Mouse (Mus musculus): ENCODE measurements around the gene Gm21983. TPM values are rescaled to one million over a fixed set of nuclear protein-coding genes. Genes with fewer than 3 reads are reported as not detected.

The Gm21983 gene
- polyA plus RNA-seq, 1 experiment from 2014 or later, result not detected

- Histone ChIP-seq H3K4me3 (ENCODE audit: low read depth, low read length) (peak overlapping the region; percentile 78), H3K36me3 (ENCODE audit: control insufficient read depth, insufficient read depth, low read length) (peaks cover 5% of the 10 kb centered on the region; the same call in 1 of the 2 replicates), H3K4me1 (ENCODE audit: control insufficient read depth, insufficient read depth, low read length) (peaks cover 38% of the 10 kb centered on the region), H3K9ac (ENCODE audit: low read length) (peak overlapping the region; percentile 86), H3K9me3 (ENCODE audit: control insufficient read depth, low read length) (no peaks in the 10 kb centered on the region), H3K27ac (ENCODE audit: low read depth, low read length) (peak overlapping the region; percentile 97), H3K27me3 (ENCODE audit: control insufficient read depth, insufficient read depth, low read length) (no peaks in the 10 kb centered on the region), H3K4me2 (peak overlapping the region; percentile 79)
- ATAC-seq (ENCODE audit: low FRiP score) (peak; percentile 85), DNase-seq (ENCODE audit: low spot score, missing footprints) (peak; percentile 98)
- 1% methylated on average over 24 of the region's 43 CpGs for WGBS
Observed at GRCm38 (mm10) chr7:27166229-27166613, 14.7 kb downstream of the Gm21983 start.

GRCm38 (mm10) chr7:27165696-27166095 is 15.2 kb downstream of the Gm21983 start:
- peak overlapping the region; percentile 86 for H3K9ac ChIP-seq (ENCODE audit: low read length)
- no peaks in the 10 kb centered on the region for H3K27me3 ChIP-seq (ENCODE audit: control insufficient read depth, insufficient read depth, low read length)
- no peaks in the 10 kb centered on the region for H3K9me3 ChIP-seq (ENCODE audit: control insufficient read depth, low read length)
- H3K27ac ChIP-seq (ENCODE audit: low read depth, low read length), result peak overlapping the region; percentile 97
- 5% methylated on average over 8 of the region's 8 CpGs for WGBS
- H3K4me2 ChIP-seq, result peak overlapping the region; percentile 79
- peak overlapping the region; percentile 78 for H3K4me3 ChIP-seq (ENCODE audit: low read depth, low read length)
- H3K36me3 ChIP-seq (ENCODE audit: control insufficient read depth, insufficient read depth, low read length), result peaks cover 5% of the 10 kb centered on the region; the same call in 1 of the 2 replicates
- H3K4me1 ChIP-seq (ENCODE audit: control insufficient read depth, insufficient read depth, low read length), result peaks cover 38% of the 10 kb centered on the region
- no peak for ATAC-seq (ENCODE audit: low FRiP score)
- DNase-seq (ENCODE audit: low spot score, missing footprints), result no peak

- ATAC-seq (ENCODE audit: low FRiP score) (no peak), DNase-seq (ENCODE audit: low spot score, missing footprints) (peak; percentile 79)
- Histone ChIP-seq H3K9ac (ENCODE audit: low read length) (peak overlapping the region; percentile 86), H3K4me3 (ENCODE audit: low read depth, low read length) (peak overlapping the region; percentile 78), H3K9me3 (ENCODE audit: control insufficient read depth, low read length) (no peaks in the 10 kb centered on the region), H3K4me2 (peak overlapping the region; percentile 79), H3K4me1 (ENCODE audit: control insufficient read depth, insufficient read depth, low read length) (peaks cover 38% of the 10 kb centered on the region), H3K27ac (ENCODE audit: low read depth, low read length) (no peak overlapping the region), H3K27me3 (ENCODE audit: control insufficient read depth, insufficient read depth, low read length) (no peaks in the 10 kb centered on the region), H3K36me3 (ENCODE audit: control insufficient read depth, insufficient read depth, low read length) (peaks cover 5% of the 10 kb centered on the region; the same call in 1 of the 2 replicates)
- 85% methylated on average over 22 of the region's 23 CpGs for WGBS
Observed at GRCm38 (mm10) chr7:27165007-27165655, 15.8 kb downstream of the Gm21983 start.

GRCm38 (mm10) chr7:27164112-27164947 is 16.6 kb downstream of the Gm21983 start:
- Histone ChIP-seq H3K9me3 (ENCODE audit: control insufficient read depth, low read length) (no peaks in the 10 kb centered on the region), H3K36me3 (ENCODE audit: control insufficient read depth, insufficient read depth, low read length) (peaks cover 8% of the 10 kb centered on the region), H3K27ac (ENCODE audit: low read depth, low read length) (no peak overlapping the region), H3K4me2 (peak overlapping the region; percentile 79; the same call in 1 of the 2 replicates), H3K9ac (ENCODE audit: low read length) (peak overlapping the region; percentile 86), H3K27me3 (ENCODE audit: control insufficient read depth, insufficient read depth, low read length) (no peaks in the 10 kb centered on the region), H3K4me1 (ENCODE audit: control insufficient read depth, insufficient read depth, low read length) (peaks cover 38% of the 10 kb centered on the region), H3K4me3 (ENCODE audit: low read depth, low read length) (peak overlapping the region; percentile 78)
- DNase-seq (ENCODE audit: low spot score, missing footprints) (peak; percentile 68), ATAC-seq (ENCODE audit: low FRiP score) (no peak)
- WGBS, result 86% methylated on average over 33 of the region's 33 CpGs

- Histone ChIP-seq H3K4me3 (ENCODE audit: low read depth, low read length) (no peak overlapping the region), H3K27me3 (ENCODE audit: control insufficient read depth, insufficient read depth, low read length) (no peaks in the 10 kb centered on the region), H3K36me3 (ENCODE audit: control insufficient read depth, insufficient read depth, low read length) (peaks cover 14% of the 10 kb centered on the region), H3K9ac (ENCODE audit: low read length) (peak overlapping the region; percentile 36; the same call in 1 of the 2 replicates), H3K9me3 (ENCODE audit: control insufficient read depth, low read length) (no peaks in the 10 kb centered on the region), H3K4me1 (ENCODE audit: control insufficient read depth, insufficient read depth, low read length) (peaks cover 38% of the 10 kb centered on the region), H3K27ac (ENCODE audit: low read depth, low read length) (no peak overlapping the region), H3K4me2 (peak overlapping the region; percentile 6)
- ATAC-seq (ENCODE audit: low FRiP score) (no peak), DNase-seq (ENCODE audit: low spot score, missing footprints) (no peak)
- 90% methylated on average over 5 of the region's 5 CpGs for WGBS
Observed at GRCm38 (mm10) chr7:27163450-27163805, 17.5 kb downstream of the Gm21983 start.

- H3K9me3 ChIP-seq (ENCODE audit: control insufficient read depth, low read length), result no peaks in the 10 kb centered on the region
- peak overlapping the region; percentile 3; the same call in 1 of the 2 replicates for H3K4me3 ChIP-seq (ENCODE audit: low read depth, low read length)
- ATAC-seq (ENCODE audit: low FRiP score) (no peak), DNase-seq (ENCODE audit: low spot score, missing footprints) (peak; percentile 33)
- no peak overlapping the region for H3K4me2 ChIP-seq
- peaks cover 17% of the 10 kb centered on the region for H3K36me3 ChIP-seq (ENCODE audit: control insufficient read depth, insufficient read depth, low read length)
- H3K9ac ChIP-seq (ENCODE audit: low read length), result peak overlapping the region; percentile 16; the same call in 1 of the 2 replicates
- peaks cover 38% of the 10 kb centered on the region for H3K4me1 ChIP-seq (ENCODE audit: control insufficient read depth, insufficient read depth, low read length)
- 95% methylated on average over 5 of the region's 5 CpGs for WGBS
- H3K27me3 ChIP-seq (ENCODE audit: control insufficient read depth, insufficient read depth, low read length), result no peaks in the 10 kb centered on the region
- H3K27ac ChIP-seq (ENCODE audit: low read depth, low read length), result no peak overlapping the region
Observed at GRCm38 (mm10) chr7:27162780-27163449, 18.0 kb downstream of the Gm21983 start.

GRCm38 (mm10) chr7:27161744-27162143 is 19.1 kb downstream of the Gm21983 start:
- no peak for ATAC-seq (ENCODE audit: low FRiP score)
- WGBS, result 90% methylated on average over 4 of the region's 4 CpGs
- peak overlapping the region; percentile 12; the same call in 1 of the 2 replicates for H3K9ac ChIP-seq (ENCODE audit: low read length)
- H3K4me3 ChIP-seq (ENCODE audit: low read depth, low read length), result no peak overlapping the region
- no peak overlapping the region for H3K4me2 ChIP-seq
- no peaks in the 10 kb centered on the region for H3K27me3 ChIP-seq (ENCODE audit: control insufficient read depth, insufficient read depth, low read length)
- H3K4me1 ChIP-seq (ENCODE audit: control insufficient read depth, insufficient read depth, low read length), result peaks cover 33% of the 10 kb centered on the region
- H3K36me3 ChIP-seq (ENCODE audit: control insufficient read depth, insufficient read depth, low read length), result peaks cover 17% of the 10 kb centered on the region
- no peak overlapping the region for H3K27ac ChIP-seq (ENCODE audit: low read depth, low read length)
- no peaks in the 10 kb centered on the region for H3K9me3 ChIP-seq (ENCODE audit: control insufficient read depth, low read length)
- no peak for DNase-seq (ENCODE audit: low spot score, missing footprints)

GRCm38 (mm10) chr7:27160921-27161320 is 20.0 kb downstream of the Gm21983 start:
- 94% methylated on average over 3 of the region's 3 CpGs for WGBS
- no peak for ATAC-seq (ENCODE audit: low FRiP score)
- Histone ChIP-seq H3K27ac (ENCODE audit: low read depth, low read length) (no peak overlapping the region), H3K27me3 (ENCODE audit: control insufficient read depth, insufficient read depth, low read length) (no peaks in the 10 kb centered on the region), H3K4me1 (ENCODE audit: control insufficient read depth, insufficient read depth, low read length) (peaks cover 33% of the 10 kb centered on the region), H3K9ac (ENCODE audit: low read length) (no peak overlapping the region), H3K36me3 (ENCODE audit: control insufficient read depth, insufficient read depth, low read length) (peaks cover 17% of the 10 kb centered on the region), H3K4me2 (no peak overlapping the region), H3K4me3 (ENCODE audit: low read depth, low read length) (no peak overlapping the region), H3K9me3 (ENCODE audit: control insufficient read depth, low read length) (no peaks in the 10 kb centered on the region)
- DNase-seq (ENCODE audit: low spot score, missing footprints), result no peak

All from midbrain, embryonic 11.5 days (tissue).